Mouse (Mus musculus) heart, embryonic 11.5 days (tissue): ENCODE results near the gene Iqcm. TPM values are rescaled to one million over a fixed set of nuclear protein-coding genes. Genes with fewer than 3 reads are reported as not detected.

Experiments
- ATAC-seq: fragments of 200-750 bp; cut with Nextera tagmentation; replicated peaks from 2 replicates; pipeline ENCODE4 v1.8.0; 2017; ENCODE audit warnings: moderate library complexity; ENCODE audit not compliant: insufficient number of reproducible peaks, low FRiP score, low TSS enrichment
- H3K27ac ChIP-seq: fragments of 300-500 bp; sonication (generic); 2 replicates; pipeline ENCODE4 v1.5.1; 2014; ENCODE audit warnings: mild to moderate bottlenecking, low read depth, low read length
- H3K27me3 ChIP-seq: fragments of 300-500 bp; sonication (generic); 2 replicates; pipeline ENCODE4 v1.6.1; 2014; ENCODE audit warnings: mild to moderate bottlenecking, low read length, mixed read lengths; ENCODE audit not compliant: control insufficient read depth, insufficient read depth
- H3K36me3 ChIP-seq: fragments of 300-500 bp; sonication (generic); 2 replicates; pipeline ENCODE4 v1.6.1; 2014; ENCODE audit warnings: mild to moderate bottlenecking, low read length, moderate library complexity, mixed read lengths; ENCODE audit not compliant: control insufficient read depth, insufficient read depth
- H3K4me1 ChIP-seq: fragments of 300-500 bp; sonication (generic); 2 replicates; pipeline ENCODE4 v1.6.1; 2014; ENCODE audit warnings: low read length; ENCODE audit not compliant: control insufficient read depth, insufficient read depth
- H3K4me2 ChIP-seq: fragments of 300-500 bp; sonication (generic); 2 replicates; pipeline ENCODE4 v1.6.1; 2014; ENCODE audit warnings: mild to moderate bottlenecking, moderate library complexity
- H3K4me3 ChIP-seq: fragments of 300-500 bp; sonication (generic); 2 replicates; pipeline ENCODE4 v1.5.1; 2014; ENCODE audit warnings: low read depth, low read length
- H3K9ac ChIP-seq: fragments of 300-500 bp; sonication (generic); 2 replicates; pipeline ENCODE4 v1.6.1; 2014; ENCODE audit warnings: mild to moderate bottlenecking, low read depth, low read length, moderate library complexity
- H3K9me3 ChIP-seq: fragments of 300-500 bp; sonication (generic); replicated peaks from 2 replicates; pipeline ENCODE4 v1.6.1; 2016; ENCODE audit warnings: low read length; ENCODE audit not compliant: control insufficient read depth
- WGBS: fragments of 180-500 bp; shearing (Covaris S2); extraction: QIAGEN DNeasy Blood & Tissue Kit; methylation state at CpG from one replicate; pipeline ENCODE4 v1.1.7; 2014; ENCODE audit not compliant: insufficient replicate concordance; 5-methylcytosine and 5-hydroxymethylcytosine counted together
- polyA plus RNA-seq: library from polyadenylated mRNA; unstranded; fragments of >200 nt; fragmentation: Nextera tagmentation; extraction: Ambion mirVana; gene quantifications from 2 replicates; pipeline ENCODE4 v1.2.1, GENCODE M21; 2014

Gene Iqcm
- polyA plus RNA-seq, 1 experiment from 2014 or later: not detected

- WGBS: 69% methylated on average over 3 of the region's 3 CpGs
- no peak for ATAC-seq
Observed at GRCm38 (mm10) chr8:75642958-75643357, 194.5 kb downstream of the Iqcm start.

DNA sequence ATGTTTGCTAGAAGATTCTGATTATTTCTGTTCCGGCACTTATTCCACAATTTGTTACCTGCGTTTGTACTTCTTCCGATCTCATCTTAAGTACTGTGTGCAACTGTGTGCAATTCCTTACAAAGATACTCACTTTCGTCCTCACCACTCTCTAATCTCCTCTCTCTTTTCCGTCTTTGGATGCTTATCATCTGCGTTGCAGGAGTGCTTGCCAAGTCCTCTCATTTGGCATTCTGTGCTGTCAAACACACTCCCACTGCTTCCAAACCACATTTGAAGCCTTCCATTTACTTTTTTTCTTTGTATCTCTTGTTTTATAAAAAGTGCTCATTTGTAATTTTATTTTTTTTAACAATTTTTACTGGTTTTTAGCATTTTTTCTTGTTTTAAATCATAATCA, 210.8 kb downstream of the Iqcm start:
- WGBS: 74% methylated on average over 6 of the region's 6 CpGs
- H3K27me3 ChIP-seq: no peaks in the 10 kb centered on the region
- H3K4me3 ChIP-seq: no peak overlapping the region
- no peaks in the 10 kb centered on the region for H3K4me1 ChIP-seq
- H3K27ac ChIP-seq: no peak overlapping the region
- H3K4me2 ChIP-seq: no peak overlapping the region
- no peak for ATAC-seq
- H3K9ac ChIP-seq: no peak overlapping the region
- no peaks in the 10 kb centered on the region for H3K36me3 ChIP-seq
- no peaks in the 10 kb centered on the region for H3K9me3 ChIP-seq

More at GRCm38 (mm10) chr8:75642958-75643357, 194.5 kb downstream of the Iqcm start:
- Histone ChIP-seq H3K27ac (no peak overlapping the region), H3K27me3 (no peaks in the 10 kb centered on the region), H3K4me2 (no peak overlapping the region), H3K9ac (no peak overlapping the region), H3K4me1 (no peaks in the 10 kb centered on the region), H3K9me3 (no peaks in the 10 kb centered on the region; the same call in 1 of the 2 replicates), H3K36me3 (no peaks in the 10 kb centered on the region), H3K4me3 (no peak overlapping the region)

DNA sequence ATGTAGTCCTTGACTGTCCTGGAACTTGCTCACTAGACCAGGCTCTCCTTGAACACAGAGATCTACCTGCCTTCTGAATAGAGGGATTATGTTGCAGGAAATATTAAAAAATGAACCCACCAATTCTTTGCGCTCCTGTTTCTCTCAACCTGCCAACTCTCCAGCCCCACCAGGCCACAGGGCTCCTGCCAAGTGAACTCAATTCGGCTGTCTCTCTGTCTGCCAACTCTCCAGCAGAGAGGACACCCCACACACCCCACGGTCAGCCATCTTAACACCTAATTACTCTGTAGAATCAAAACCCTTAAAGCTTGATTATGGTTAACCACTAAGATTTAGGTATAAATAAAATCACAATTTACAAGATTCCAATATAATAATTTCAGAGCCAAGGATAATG, 298.1 kb downstream of the Iqcm start:
- no peak overlapping the region for H3K9ac ChIP-seq
- H3K4me3 ChIP-seq: no peak overlapping the region
- H3K4me1 ChIP-seq: no peaks in the 10 kb centered on the region
- ATAC-seq: no peak
- H3K4me2 ChIP-seq: no peak overlapping the region
- no peaks in the 10 kb centered on the region for H3K9me3 ChIP-seq
- no peaks in the 10 kb centered on the region for H3K27me3 ChIP-seq
- WGBS: 72% methylated on average over 3 of the region's 3 CpGs
- H3K27ac ChIP-seq: no peak overlapping the region
- no peaks in the 10 kb centered on the region for H3K36me3 ChIP-seq

- ATAC-seq: no peak
- no peaks in the 10 kb centered on the region for H3K27me3 ChIP-seq
- no peaks in the 10 kb centered on the region for H3K36me3 ChIP-seq
- no peak overlapping the region for H3K4me3 ChIP-seq
- no peaks in the 10 kb centered on the region for H3K9me3 ChIP-seq
- H3K27ac ChIP-seq: no peak overlapping the region
- H3K9ac ChIP-seq: no peak overlapping the region
- no peaks in the 10 kb centered on the region for H3K4me1 ChIP-seq
- H3K4me2 ChIP-seq: no peak overlapping the region
Observed at GRCm38 (mm10) chr8:75755596-75755995, 307.1 kb downstream of the Iqcm start.

DNA sequence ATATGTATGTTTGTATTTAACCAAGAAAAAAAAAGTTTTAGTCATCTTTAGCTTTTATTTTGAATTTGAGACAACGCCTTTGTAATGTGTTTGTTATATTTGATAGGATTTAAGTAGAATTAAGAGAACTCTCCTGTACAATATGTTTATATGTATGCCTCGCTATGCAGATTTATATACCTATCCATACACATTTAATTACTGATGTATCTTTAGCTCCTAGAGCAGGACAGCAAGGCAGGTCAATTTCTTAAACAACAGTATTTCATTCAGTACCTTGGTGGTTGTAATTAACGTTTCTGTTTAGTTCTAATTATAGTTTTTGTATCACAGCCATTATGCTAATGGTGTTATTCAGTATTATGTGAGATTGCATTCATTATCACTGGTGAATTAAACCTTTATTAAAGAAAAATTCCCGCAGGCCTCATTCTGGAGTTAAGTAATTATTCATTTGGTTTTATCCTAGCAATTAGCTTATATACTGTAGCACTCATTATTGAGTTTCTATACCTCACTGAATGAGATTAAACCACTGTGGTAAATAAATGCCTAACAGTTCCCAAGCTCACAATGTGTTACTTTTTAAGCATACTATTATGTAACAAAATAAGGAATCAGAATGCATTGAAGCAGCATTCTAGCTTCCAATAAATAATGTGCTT, 380.1 kb downstream of the Iqcm start:
- H3K9me3 ChIP-seq: no peaks in the 10 kb centered on the region
- H3K4me3 ChIP-seq: no peak overlapping the region
- no peaks in the 10 kb centered on the region for H3K36me3 ChIP-seq
- H3K27ac ChIP-seq: no peak overlapping the region
- H3K4me1 ChIP-seq: no peaks in the 10 kb centered on the region
- H3K4me2 ChIP-seq: no peak overlapping the region
- no peak overlapping the region for H3K9ac ChIP-seq
- WGBS: 71% methylated on average over 4 of the region's 4 CpGs
- no peaks in the 10 kb centered on the region for H3K27me3 ChIP-seq
- no peak for ATAC-seq

- ATAC-seq: no peak
- Histone ChIP-seq H3K4me2 (no peak overlapping the region), H3K9me3 (no peaks in the 10 kb centered on the region), H3K36me3 (no peaks in the 10 kb centered on the region), H3K9ac (no peak overlapping the region), H3K4me3 (no peak overlapping the region), H3K4me1 (no peaks in the 10 kb centered on the region), H3K27me3 (no peaks in the 10 kb centered on the region), H3K27ac (no peak overlapping the region)
- 82% methylated on average over 2 of the region's 2 CpGs for WGBS
Observed at GRCm38 (mm10) chr8:75835245-75835644, 386.8 kb downstream of the Iqcm start.

GRCm38 (mm10) chr8:75917603-75918344, 469.3 kb downstream of the Iqcm start:
- no peak overlapping the region for H3K4me2 ChIP-seq
- H3K36me3 ChIP-seq: no peaks in the 10 kb centered on the region
- no peak for ATAC-seq
- no peaks in the 10 kb centered on the region for H3K9me3 ChIP-seq
- H3K27me3 ChIP-seq: no peaks in the 10 kb centered on the region
- H3K4me1 ChIP-seq: no peaks in the 10 kb centered on the region
- H3K4me3 ChIP-seq: no peak overlapping the region
- H3K9ac ChIP-seq: no peak overlapping the region
- no peak overlapping the region for H3K27ac ChIP-seq
- WGBS: 73% methylated on average over 15 of the region's 15 CpGs

- Histone ChIP-seq H3K4me1 (no peaks in the 10 kb centered on the region), H3K9me3 (no peaks in the 10 kb centered on the region), H3K27me3 (no peaks in the 10 kb centered on the region), H3K4me2 (no peak overlapping the region), H3K4me3 (no peak overlapping the region), H3K36me3 (no peaks in the 10 kb centered on the region), H3K27ac (no peak overlapping the region), H3K9ac (no peak overlapping the region)
- no peak for ATAC-seq
- 76% methylated on average over 1 of the region's 1 CpGs for WGBS
Observed at GRCm38 (mm10) chr8:75949166-75949565, 500.7 kb downstream of the Iqcm start.

DNA sequence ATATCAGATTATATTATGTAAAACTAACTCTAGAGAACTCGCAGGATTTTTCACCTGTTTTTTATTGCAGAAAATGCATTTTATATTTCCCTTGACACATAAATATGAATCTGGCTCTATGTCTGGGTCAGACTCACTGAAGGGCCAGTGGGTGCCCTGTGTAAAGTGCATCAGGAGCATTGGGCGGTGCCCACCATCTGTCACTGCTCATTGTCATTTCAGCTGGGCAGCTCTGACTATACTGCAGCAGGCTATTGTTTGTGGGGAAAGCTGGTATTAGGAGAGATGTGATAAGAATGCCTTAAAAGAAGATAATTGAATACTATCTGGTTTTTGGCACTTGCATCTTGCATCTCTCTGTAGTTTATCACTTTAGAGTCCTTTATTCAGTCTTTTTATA, 507.5 kb downstream of the Iqcm start:
- no peak overlapping the region for H3K27ac ChIP-seq
- ATAC-seq: no peak

More for the DNA sequence above, 507.5 kb downstream of the Iqcm start:
- Histone ChIP-seq H3K9me3 (no peaks in the 10 kb centered on the region), H3K4me3 (no peak overlapping the region), H3K4me1 (no peaks in the 10 kb centered on the region), H3K27me3 (no peaks in the 10 kb centered on the region), H3K9ac (no peak overlapping the region), H3K36me3 (no peaks in the 10 kb centered on the region), H3K4me2 (no peak overlapping the region)
- WGBS: 76% methylated on average over 2 of the region's 2 CpGs
